Mouse (Mus musculus) spleen, embryonic (tissue): ENCODE results near the gene Cog4.
"Not testable (repeated sequence)": the region's sequence is repeated elsewhere in the genome, so short reads cannot be mapped to it uniquely, and the experiment has no call there.

ENCODE experiments used
- CTCF ChIA-PET: fragments of 350-600 bp; sonication (Branson Sonifier 250); formaldehyde crosslinking; loops from one replicate; lab custom pipeline; 2022; lab: Charles Lee

The Cog4 gene

GRCm38 (mm10) chr8:110920032-110920772, 73.8 kb downstream of the Cog4 start:
- CTCF ChIA-PET: no interaction called here

GRCm38 (mm10) chr8:110920773-110921277, 74.4 kb downstream of the Cog4 start:
- CTCF ChIA-PET: no interaction called here

- CTCF ChIA-PET: interaction anchor here (0.6 kb wide), 1 partner anchor 20 kb away, joined by 3 read pairs; no protein-coding TSS in a partner anchor
Observed at GRCm38 (mm10) chr8:110921492-110922230, 75.3 kb downstream of the Cog4 start.

- CTCF ChIA-PET: interaction anchor here (1.1 kb wide), 1 partner anchor 14 kb away, joined by 3 read pairs; no protein-coding TSS in a partner anchor
Observed at GRCm38 (mm10) chr8:110925691-110926140, 79.3 kb downstream of the Cog4 start.

- CTCF ChIA-PET: no interaction called here
Observed at GRCm38 (mm10) chr8:110926690-110927089, 80.3 kb downstream of the Cog4 start.

GRCm38 (mm10) chr8:110928435-110928834, 82.0 kb downstream of the Cog4 start:
- CTCF ChIA-PET: interaction anchor here (0.7 kb wide), 1 partner anchor 9 kb away, joined by 3 read pairs; no protein-coding TSS in a partner anchor

GRCm38 (mm10) chr8:110929066-110929465, 82.7 kb downstream of the Cog4 start:
- CTCF ChIA-PET: no interaction called here

- CTCF ChIA-PET: not testable (repeated sequence)
Observed at GRCm38 (mm10) chr8:110929672-110930071, 83.3 kb downstream of the Cog4 start.

- CTCF ChIA-PET: no interaction called here
Observed at GRCm38 (mm10) chr8:110931176-110931939, 85.0 kb downstream of the Cog4 start.
